Mouse (Mus musculus): ENCODE data around the gene Nrp2.
A peak's percentile ranks its signal among the peaks of the same experiment; 100 is the strongest.

Gene Nrp2

GRCm38 (mm10) chr1:62782573-62782972 lies 79.5 kb downstream of the Nrp2 start:
- no peak for DNase-seq (ENCODE audit: low spot score in 2 of 2)

- DNase-seq (ENCODE audit: low spot score in 2 of 2) = no peak
Measured at GRCm38 (mm10) chr1:62783354-62784083, 80.4 kb downstream of the Nrp2 start.

GRCm38 (mm10) chr1:62784084-62784392 lies 81.0 kb downstream of the Nrp2 start:
- DNase-seq (ENCODE audit: low spot score in 2 of 2) = no peak

- peak in 1 of 2 experiments; percentile 53 for DNase-seq (ENCODE audit: low spot score in 2 of 2)
Measured at GRCm38 (mm10) chr1:62786255-62786654, 83.2 kb downstream of the Nrp2 start.

- no peak for DNase-seq (ENCODE audit: low spot score in 2 of 2)
Measured at GRCm38 (mm10) chr1:62787546-62787945, 84.5 kb downstream of the Nrp2 start.

GRCm38 (mm10) chr1:62794223-62794895 lies 91.3 kb downstream of the Nrp2 start:
- DNase-seq (ENCODE audit: low spot score in 2 of 2) = no peak

GRCm38 (mm10) chr1:62794896-62795255 lies 91.8 kb downstream of the Nrp2 start:
- no peak for DNase-seq (ENCODE audit: low spot score in 2 of 2)

GRCm38 (mm10) chr1:62795307-62796037 lies 92.4 kb downstream of the Nrp2 start:
- no peak for DNase-seq (ENCODE audit: low spot score in 2 of 2)

- no peak for DNase-seq (ENCODE audit: low spot score in 2 of 2)
Measured at GRCm38 (mm10) chr1:62796038-62796647, 93.1 kb downstream of the Nrp2 start.

GRCm38 (mm10) chr1:62799427-62799826 lies 96.3 kb downstream of the Nrp2 start:
- no peak for DNase-seq (ENCODE audit: low spot score in 2 of 2)

- no peak for DNase-seq (ENCODE audit: low spot score in 2 of 2)
Measured at GRCm38 (mm10) chr1:62800351-62800750, 97.3 kb downstream of the Nrp2 start.

DNA sequence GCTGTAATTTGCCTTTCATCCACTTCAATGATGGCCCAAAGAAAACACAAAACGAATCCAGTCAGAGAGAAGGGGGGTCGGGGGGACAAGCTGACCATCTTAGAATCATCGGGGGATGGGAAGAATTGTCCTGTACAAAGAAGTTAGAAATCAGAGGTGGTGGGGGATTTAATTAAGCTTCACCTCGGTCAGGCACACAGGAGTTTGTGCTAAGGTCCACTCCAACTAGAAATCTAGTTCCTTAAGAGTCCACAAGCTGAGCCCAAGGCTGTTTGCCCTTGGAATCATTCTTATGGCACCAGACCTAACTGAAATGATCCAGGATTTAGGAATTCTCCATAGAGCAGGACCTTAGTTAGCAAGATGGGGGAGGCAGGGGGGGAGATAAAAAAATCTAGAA lies 98.3 kb downstream of the Nrp2 start:
- DNase-seq (ENCODE audit: low spot score in 2 of 2) = no peak

- DNase-seq (ENCODE audit: low spot score in 2 of 2) = no peak
Measured at GRCm38 (mm10) chr1:62801842-62802241, 98.8 kb downstream of the Nrp2 start.

DNA sequence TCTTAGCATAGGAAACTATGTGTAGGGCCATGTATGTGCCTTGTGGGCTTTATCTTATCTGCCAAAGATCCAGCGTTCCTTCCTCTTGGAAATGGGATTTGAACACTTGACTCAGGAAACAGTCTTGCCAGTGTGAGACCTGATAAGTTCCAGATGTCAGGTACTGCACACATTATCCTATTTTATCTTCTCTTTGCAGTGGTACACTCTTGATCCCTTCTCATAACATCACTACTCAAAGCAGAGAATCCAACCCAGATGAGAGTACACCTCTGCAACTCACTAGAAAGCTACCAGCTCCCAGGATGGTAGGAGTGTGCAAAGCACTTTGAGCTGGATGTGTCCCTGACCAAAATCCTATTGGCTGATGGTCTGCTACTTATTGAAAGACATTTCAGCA lies 100.5 kb downstream of the Nrp2 start:
- DNase-seq (ENCODE audit: low spot score in 2 of 2) = no peak

DNA sequence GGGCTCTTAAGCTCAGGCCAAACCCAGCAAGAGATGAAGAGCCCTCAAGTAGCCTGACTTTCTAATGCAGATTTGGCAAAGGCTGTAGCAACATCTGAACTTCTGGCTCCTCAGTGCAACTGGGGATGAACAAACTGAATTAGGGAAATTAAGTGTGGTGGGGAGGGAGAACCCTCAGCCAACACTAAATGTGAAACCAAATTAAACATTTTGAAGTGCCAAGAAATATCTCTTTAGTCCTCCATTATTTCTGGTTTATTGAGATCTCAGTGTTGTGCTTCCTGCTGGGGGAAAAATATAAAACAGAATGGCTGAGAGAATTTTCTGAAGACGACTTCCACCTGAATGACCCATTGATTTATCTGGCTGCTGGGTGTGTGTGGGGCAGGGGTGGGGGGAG lies 102.9 kb downstream of the Nrp2 start:
- DNase-seq (ENCODE audit: low spot score in 2 of 2) = no peak

DNA sequence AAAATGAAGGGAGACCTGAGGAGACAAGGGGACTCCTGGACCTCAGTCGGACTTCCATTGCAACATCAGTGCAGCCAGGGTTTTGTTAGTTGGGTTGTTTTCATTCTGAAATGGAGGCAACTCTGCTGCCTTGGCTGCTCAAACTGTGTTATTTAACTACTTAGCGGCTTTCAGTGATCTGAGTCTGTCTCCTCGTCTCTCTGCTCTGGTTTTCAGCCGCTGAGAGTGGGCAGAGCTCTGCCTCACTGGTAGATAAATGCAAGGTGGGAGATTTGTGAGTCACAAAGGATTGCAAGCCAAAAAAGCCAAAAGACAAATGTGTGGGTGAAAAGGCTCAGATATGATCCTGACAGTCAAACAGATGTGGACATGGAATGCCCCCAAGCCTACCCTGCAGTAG lies 105.3 kb downstream of the Nrp2 start:
- no peak for DNase-seq (ENCODE audit: low spot score in 2 of 2)

DNA sequence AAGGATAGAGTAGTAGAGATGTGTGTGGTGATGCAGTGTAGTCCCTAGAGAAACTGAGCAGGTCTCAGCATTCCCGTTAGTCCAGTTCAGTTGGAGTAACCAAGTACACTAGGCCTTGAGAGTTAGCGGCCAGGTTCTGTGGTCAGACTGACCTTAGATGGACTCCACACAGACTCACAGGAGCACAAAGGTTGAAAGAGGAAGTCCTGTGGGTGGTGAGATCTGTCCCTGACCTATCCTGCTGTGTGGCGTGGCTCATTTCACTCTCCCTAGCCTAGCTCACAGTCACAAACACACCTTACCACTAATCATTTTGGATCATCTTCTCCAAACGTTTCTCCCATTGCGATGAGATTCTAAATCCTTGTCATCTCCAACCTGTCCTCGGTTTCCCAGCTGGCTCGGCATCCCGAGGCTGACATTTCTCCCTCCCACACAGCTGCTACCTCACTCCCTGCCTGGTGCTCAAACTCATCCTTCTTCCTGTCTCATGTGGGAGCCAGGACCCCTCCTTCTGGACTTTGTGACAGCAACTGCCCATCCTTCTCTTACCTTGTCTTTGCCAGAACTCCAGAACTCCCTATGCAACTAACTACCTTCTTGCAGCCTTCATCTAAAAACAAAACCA lies 106.6 kb downstream of the Nrp2 start:
- no peak for DNase-seq (ENCODE audit: low spot score in 2 of 2)

GRCm38 (mm10) chr1:62811141-62811540 lies 108.1 kb downstream of the Nrp2 start:
- DNase-seq (ENCODE audit: low spot score in 2 of 2) = no peak

DNA sequence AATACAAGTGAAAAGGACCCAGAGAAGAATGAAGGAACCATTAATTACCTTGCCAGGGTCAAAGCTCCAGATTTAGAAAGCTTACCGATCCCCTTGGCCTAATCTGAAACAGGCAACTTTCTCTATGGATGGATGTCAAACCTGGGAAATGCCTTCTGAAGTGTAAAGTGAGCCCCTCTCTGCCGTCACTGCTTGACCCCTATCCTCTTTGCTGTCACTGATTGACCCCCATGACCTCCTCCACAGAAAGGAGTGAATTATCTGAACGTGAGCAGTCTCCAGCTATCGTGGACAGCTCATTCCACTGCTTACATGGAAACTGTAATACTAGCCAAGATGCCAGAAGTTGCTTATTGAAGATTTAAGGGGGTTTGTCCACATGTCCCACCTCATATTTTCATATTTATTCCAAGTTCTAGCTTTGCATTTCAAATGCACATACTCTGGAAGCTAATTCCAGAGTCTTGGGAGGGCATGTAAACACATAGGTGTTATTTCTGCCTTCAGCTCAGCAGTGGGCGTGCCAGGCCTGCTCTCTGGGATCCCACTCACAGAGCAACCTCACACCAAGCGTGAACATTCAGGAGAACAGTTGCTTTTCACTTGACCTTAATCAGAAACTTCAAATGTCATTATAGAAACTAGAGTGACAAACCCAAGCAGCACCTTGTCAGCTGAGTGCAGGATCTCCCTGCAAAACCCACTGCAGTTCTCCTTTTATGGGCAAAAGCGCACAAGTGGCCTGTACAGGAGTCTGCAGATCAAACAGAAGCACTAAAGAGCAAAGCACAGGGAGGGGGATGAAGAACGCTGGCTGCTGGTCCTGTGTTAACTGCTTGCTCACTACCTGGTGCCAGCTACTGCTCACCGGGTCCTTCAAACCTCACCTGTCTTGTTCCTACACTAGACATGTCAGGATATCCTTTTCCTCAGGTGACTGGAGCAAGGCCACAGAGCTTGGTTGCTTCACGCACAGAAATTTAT lies 109.9 kb downstream of the Nrp2 start:
- no peak for DNase-seq (ENCODE audit: low spot score in 2 of 2)

- DNase-seq (ENCODE audit: low spot score in 2 of 2) = no peak
Measured at GRCm38 (mm10) chr1:62813938-62814337, 110.9 kb downstream of the Nrp2 start.

DNA sequence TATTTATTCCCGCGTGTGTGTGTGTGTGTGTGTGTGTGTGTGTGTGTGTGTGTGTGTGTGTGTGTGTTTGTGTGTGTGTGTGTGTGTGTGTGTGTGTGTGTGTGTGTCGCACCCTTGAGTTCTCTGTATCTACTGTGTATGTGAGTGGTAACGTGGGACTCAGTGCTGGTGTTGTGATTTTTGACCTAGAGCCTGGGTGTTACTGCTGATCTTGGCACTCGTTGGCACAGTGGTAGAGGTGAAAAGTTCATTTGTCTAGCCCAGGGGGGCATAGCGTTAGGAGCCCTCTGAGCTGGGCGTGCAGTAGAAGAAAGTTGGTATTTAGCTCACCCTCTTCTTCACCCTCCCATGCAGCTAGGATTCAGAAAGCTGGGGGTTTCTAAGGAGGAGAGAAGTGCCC lies 114.5 kb downstream of the Nrp2 start:
- no peak for DNase-seq (ENCODE audit: low spot score in 2 of 2)
